Mouse (Mus musculus) layer of hippocampus, adult 18-20 months (tissue): Measurements from ENCODE around the gene Ldlrad2. TPM values are rescaled to one million over a fixed set of nuclear protein-coding genes. Genes with fewer than 3 reads are reported as not detected.
"Not testable (repeated sequence)": the region's sequence is repeated elsewhere in the genome, so short reads cannot be mapped to it uniquely, and the experiment has no call there.

Experiments used
- DNase-seq, 2 experiments: peaks; one replicate each; pipeline ENCODE4 v3.0.0; 2022; ENCODE audit warnings: low spot score in 2 of 2
- long read RNA-seq: library from polyadenylated mRNA; stranded (forward); transcript quantifications from one replicate; pipeline ENCODE4 v2.0.0, GENCODE M21; 2021
- total RNA-seq, 2 experiments: library from RNA; stranded (reverse); gene quantifications; 2 replicates each; pipeline ENCODE4 v1.2.3; 2021

Gene Ldlrad2
- total RNA-seq, result not detected
- long read RNA-seq, result 0 reads

GRCm38 (mm10) chr4:137574469-137574868, at the start of gene Ldlrad2:
TSS of gene Ldlrad2 (minus strand) at chr4:137574569.
- DNase-seq, result no peak

- no peak for DNase-seq
These were observed 48.5 kb upstream of the Ldlrad2 start for GRCm38 (mm10) chr4:137622847-137623246.

- DNase-seq, result no peak
These were observed 35.9 kb upstream of the Ldlrad2 start for GRCm38 (mm10) chr4:137610256-137610655.

GRCm38 (mm10) chr4:137609702-137610101, 35.3 kb upstream of the Ldlrad2 start:
- DNase-seq, result no peak

- no peak for DNase-seq
These were observed 34.9 kb upstream of the Ldlrad2 start for GRCm38 (mm10) chr4:137609281-137609680.

- no peak for DNase-seq
These were observed 32.7 kb upstream of the Ldlrad2 start for GRCm38 (mm10) chr4:137607023-137607422.

- DNase-seq, result no peak
These were observed 29.2 kb upstream of the Ldlrad2 start for GRCm38 (mm10) chr4:137603449-137604171.

- DNase-seq, result no peak
These were observed 24.2 kb upstream of the Ldlrad2 start for GRCm38 (mm10) chr4:137598577-137598976.

GRCm38 (mm10) chr4:137597098-137597630, 22.8 kb upstream of the Ldlrad2 start:
- DNase-seq, result no peak

- DNase-seq, result peak; percentile 13 to 54
These were observed 20.3 kb upstream of the Ldlrad2 start for GRCm38 (mm10) chr4:137594496-137595270.

- peak; percentile 98 to 100 for DNase-seq
These were observed 19.5 kb upstream of the Ldlrad2 start, which contains the start of gene Usp48 for GRCm38 (mm10) chr4:137593601-137594495. TSS of gene Usp48 (plus strand) at chr4:137593755.

- no peak for DNase-seq
These were observed 16.6 kb upstream of the Ldlrad2 start for GRCm38 (mm10) chr4:137590961-137591360.

- DNase-seq, result no peak
These were observed 15.2 kb upstream of the Ldlrad2 start for GRCm38 (mm10) chr4:137589586-137589985.

- DNase-seq, result not testable (repeated sequence)
These were observed 14.7 kb upstream of the Ldlrad2 start for GRCm38 (mm10) chr4:137589095-137589494.

- no peak for DNase-seq
These were observed 7.4 kb upstream of the Ldlrad2 start for GRCm38 (mm10) chr4:137581815-137582214.

GRCm38 (mm10) chr4:137580299-137580698, 5.9 kb upstream of the Ldlrad2 start:
- DNase-seq, result no peak

- no peak for DNase-seq
These were observed 5.4 kb upstream of the Ldlrad2 start for GRCm38 (mm10) chr4:137579789-137580188.

GRCm38 (mm10) chr4:137578181-137578845, 3.9 kb upstream of the Ldlrad2 start:
- peak; percentile 8 to 28 for DNase-seq

GRCm38 (mm10) chr4:137577486-137577885, 3.1 kb upstream of the Ldlrad2 start:
- DNase-seq, result no peak

GRCm38 (mm10) chr4:137569873-137570272, 4.5 kb downstream of the Ldlrad2 start:
- no peak for DNase-seq
